Mouse (Mus musculus): ENCODE measurements around the gene Dnttip1.

Dnttip1 gene

GRCm38 (mm10) chr2:164800252-164801004 lies 54.6 kb downstream of the Dnttip1 start:
- in situ Hi-C loops (cut with MboI; ENCODE audit: unreplicated experiment in 2 of 2) = no loop called here

DNA sequence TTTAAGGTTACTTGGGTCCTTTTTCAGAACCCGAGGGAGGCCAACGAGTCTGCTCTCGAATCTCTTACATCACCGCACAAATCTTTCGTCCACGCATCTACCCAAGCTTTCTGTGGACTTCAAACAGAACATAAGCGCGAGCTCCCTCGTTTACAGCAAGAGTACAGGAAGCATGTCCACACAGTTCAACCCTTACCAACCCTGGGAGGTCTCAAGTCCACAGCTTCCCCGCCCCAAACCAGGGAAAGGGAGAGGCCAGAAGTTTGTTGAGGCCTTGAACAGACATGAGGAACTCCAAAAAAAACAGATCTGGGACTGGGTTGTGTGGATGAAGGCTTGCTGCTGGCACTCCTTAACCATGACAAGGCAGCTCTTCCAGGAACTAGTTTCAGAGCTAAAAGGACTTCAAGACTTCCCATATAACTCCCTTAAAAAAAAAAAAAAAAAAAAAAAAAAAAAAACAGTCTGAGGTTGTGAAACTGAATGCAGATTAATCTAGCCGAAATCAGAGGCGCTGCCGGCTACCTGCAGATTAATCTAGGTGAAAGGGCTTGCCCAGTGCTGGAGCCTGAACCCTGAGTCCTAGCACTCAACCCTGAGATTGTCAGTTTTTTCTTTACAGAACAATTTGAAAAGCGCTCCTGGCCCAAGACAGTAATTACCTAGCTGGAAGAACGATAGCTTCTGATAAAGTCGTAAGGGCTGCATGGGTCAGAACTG lies 57.6 kb downstream of the Dnttip1 start:
- in situ Hi-C loops (cut with MboI; ENCODE audit: unreplicated experiment in 2 of 2) = no loop called here

GRCm38 (mm10) chr2:164803921-164804313 lies 58.1 kb downstream of the Dnttip1 start:
- in situ Hi-C loops (cut with MboI; ENCODE audit: unreplicated experiment in 2 of 2) = no loop called here

DNA sequence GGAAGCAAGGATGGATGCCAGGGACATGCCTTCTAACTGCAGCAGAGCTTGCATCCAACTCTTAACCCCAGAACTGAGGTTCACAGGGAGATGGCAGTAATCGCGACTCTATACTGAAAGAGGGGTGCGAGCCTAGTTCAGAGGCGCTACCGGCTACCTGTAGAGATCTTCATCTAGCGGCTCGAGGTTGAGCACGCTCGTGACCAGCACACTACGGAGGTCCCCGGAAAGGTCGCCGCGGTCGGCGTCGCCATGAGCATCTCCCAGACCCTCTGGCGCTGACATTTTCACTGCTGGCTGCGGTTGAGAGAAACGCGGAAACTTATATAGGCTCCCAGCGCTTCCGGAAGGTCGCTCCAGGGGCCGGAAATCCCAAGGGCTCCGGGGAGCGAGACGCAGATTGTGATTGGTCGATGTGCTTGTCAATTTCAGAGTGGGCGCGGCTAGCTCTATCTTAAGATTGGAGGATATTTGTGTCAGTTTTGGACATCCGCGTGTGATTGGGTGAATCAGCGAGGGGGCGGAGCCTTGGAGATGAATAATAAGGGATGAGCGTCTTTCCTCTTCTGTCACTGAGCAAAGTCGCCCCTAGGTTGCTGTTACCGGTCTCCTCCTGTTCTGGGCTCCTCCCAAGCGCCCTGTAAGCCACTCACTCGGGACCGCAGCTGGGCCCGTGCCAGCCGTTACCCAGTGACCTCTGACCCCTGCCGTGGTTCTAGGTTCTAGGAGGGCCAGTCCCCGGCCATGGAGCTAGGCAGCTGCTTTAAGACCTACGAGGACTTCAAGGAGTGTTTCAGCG lies 58.9 kb downstream of the Dnttip1 start, which contains the start of the genes Acot8 and Zswim3:
TSS of gene Acot8 (minus strand) at position 350 of the 799 bp plus-strand sequence.
TSS of gene Zswim3 (plus strand) at position 566 of the 799 bp plus-strand sequence.
- in situ Hi-C loops (cut with MboI; ENCODE audit: unreplicated experiment in 2 of 2) = no loop called here

DNA sequence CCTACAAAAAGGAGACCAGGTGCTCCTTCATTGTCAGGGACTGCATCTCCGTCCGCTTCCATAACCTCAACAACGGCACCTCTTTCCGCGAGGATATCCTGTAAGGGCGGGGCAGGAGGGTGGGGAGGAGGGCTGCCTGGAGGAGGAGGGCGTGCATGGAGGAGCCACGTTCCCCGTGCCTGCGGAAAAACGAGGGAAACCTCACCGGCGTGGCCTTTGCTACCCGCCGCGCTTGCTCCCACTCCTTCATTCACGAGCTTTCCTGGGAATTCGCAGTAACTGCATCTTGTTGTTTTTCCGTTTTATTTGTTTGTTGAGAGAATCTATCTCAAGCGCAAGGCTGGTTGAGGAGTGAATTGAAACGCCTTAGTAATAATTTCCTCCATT lies 59.5 kb downstream of the Dnttip1 start:
- in situ Hi-C loops (cut with MboI; ENCODE audit: unreplicated experiment in 2 of 2) = no loop called here

DNA sequence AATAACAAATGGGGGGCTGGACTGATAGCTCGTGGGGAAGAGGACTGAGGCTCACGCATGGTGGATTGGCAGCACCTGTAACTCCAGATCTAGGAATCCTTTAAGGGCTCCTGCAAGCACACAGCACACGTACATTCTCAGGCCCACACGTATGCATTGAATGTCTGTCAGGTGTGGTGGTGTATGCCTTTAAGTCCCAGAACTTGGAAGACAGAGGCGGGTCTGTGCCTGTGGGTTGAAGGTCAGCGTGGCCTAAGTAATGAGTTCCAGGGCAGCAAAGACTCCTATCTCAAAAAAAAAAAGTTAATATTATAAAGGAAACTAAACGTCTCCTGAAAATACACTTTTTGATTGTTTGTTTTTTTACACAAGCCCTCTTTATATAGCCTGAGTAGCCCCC lies 60.8 kb downstream of the Dnttip1 start:
- in situ Hi-C loops (cut with MboI; ENCODE audit: unreplicated experiment in 2 of 2) = no loop called here

GRCm38 (mm10) chr2:164813557-164813956 lies 67.8 kb downstream of the Dnttip1 start:
- in situ Hi-C loops (cut with MboI; ENCODE audit: unreplicated experiment in 2 of 2) = no loop called here

DNA sequence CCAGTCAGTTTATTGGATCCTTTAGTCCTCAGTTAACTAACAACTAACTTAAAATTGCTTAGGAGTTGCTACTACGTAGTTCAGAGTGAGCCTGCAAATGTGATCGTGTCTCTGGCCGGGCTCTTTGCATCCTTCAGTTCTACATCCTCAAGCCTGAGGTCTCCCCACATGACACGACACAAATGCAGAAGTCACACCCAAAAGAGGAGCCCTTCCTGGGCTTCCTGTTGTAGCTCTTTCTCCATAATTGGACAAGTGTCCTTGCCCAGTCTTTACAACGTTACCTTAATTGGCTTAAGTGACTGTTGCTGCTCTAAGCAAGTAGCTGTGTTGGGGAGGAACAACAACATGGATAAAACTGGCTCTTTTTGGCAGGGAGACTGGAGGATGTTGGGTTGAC lies 69.6 kb downstream of the Dnttip1 start:
- in situ Hi-C loops (cut with MboI; ENCODE audit: unreplicated experiment in 2 of 2) = no loop called here

DNA sequence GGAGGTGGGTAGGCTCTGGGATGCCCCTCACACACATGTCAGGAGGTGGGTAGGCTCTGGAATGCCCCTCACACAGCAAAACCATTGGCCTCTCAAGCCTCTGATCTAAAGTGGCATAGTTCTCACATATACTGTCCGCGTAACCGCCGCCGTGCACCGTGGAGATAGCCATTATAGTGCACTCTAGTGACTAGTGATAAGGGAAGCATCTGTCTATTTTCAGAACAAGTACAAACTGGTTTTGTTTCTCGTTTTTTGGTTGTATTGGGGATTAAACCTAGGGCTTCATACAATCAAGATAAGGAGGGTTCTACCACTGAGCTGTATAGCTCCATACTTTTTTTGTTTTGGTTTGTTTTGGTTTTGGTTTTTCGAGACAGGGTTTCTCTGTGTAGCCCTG lies 70.0 kb downstream of the Dnttip1 start:
- in situ Hi-C loops (cut with MboI; ENCODE audit: unreplicated experiment in 2 of 2) = no loop called here

- in situ Hi-C loops (cut with MboI; ENCODE audit: unreplicated experiment in 2 of 2) = no loop called here
These were observed 71.4 kb downstream of the Dnttip1 start for GRCm38 (mm10) chr2:164817206-164817605.

DNA sequence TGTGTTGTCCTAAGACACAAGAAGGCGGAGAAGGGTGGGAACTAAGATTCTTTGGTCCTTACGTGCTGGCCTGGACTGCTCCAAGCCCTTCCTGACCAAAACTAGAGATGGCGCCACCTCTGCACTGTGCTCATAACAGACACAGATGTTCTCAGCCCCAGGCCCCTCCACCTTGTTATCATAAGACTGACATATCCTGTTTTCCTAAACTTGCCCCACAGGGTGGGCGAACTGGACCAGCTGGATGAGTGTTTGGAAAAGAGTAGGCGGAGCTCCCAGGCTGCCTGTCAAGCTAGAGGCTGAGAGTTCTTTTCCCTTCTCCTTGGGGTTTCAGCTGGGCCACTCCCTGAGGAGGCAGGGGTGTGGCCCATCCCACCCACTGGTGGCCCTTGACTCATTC lies 71.9 kb downstream of the Dnttip1 start:
- in situ Hi-C loops (cut with MboI; ENCODE audit: unreplicated experiment in 2 of 2) = no loop called here
